Mouse (Mus musculus) G1E (cell line): ENCODE results near the gene Cytip.

ENCODE experiments used
- CTCF ChIP-seq: IDR thresholded peaks from 2 replicates; pipeline ENCODE4 v1.5.1; 2012; ENCODE audit warnings: low read depth, low read length, inconsistent platforms, mixed read lengths
- GATA1 ChIP-seq: IDR thresholded peaks from 2 replicates; pipeline ENCODE4 v1.6.1; 2012; ENCODE audit warnings: borderline replicate concordance, low read length, inconsistent platforms, mixed read lengths

DNA sequence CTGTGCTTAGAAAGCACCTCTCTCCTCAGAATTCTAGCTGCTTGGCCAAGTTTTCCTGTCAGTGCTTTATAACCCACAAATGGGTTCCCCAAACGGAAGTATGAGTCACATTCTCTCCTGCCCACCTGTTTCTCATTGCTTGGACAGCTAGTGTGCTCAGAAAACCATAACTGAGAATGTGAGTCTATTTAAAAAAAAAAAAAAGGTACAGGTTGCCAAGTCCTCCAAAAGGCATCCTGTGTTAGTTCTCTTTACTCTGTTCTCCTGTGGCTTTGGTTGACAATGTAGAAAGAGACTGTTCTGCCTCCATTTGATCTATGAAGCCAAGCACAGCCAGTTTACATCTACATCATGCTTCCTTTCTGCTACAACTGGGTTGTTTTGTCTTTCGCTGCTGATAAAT lies 60.3 kb downstream of the Cytip start:
- TF ChIP-seq CTCF (no peak), GATA1 (no peak)
